Mouse (Mus musculus): Measurements from ENCODE around the gene BC004004.
"Not testable (repeated sequence)": the region's sequence is repeated elsewhere in the genome, so short reads cannot be mapped to it uniquely, and the experiment has no call there.

Gene BC004004

GRCm38 (mm10) chr17:29268682-29269348 lies at the start of gene BC004004:
Gene BC004004, plus strand, starts transcription at chr17:29268788.
- DNase-seq (ENCODE audit: low read depth, low spot score), result peak; percentile 97

- DNase-seq (ENCODE audit: low read depth, low spot score), result no peak
Measured at GRCm38 (mm10) chr17:29220631-29221030, 48.0 kb upstream of the BC004004 start.

- no peak for DNase-seq (ENCODE audit: low read depth, low spot score)
Measured at GRCm38 (mm10) chr17:29231109-29231508, 37.5 kb upstream of the BC004004 start.

- no peak for DNase-seq (ENCODE audit: low read depth, low spot score)
Measured at GRCm38 (mm10) chr17:29236111-29236510, 32.5 kb upstream of the BC004004 start.

GRCm38 (mm10) chr17:29237267-29237771 lies 31.3 kb upstream of the BC004004 start:
- DNase-seq (ENCODE audit: low read depth, low spot score), result no peak

GRCm38 (mm10) chr17:29237772-29238420 lies 30.7 kb upstream of the BC004004 start, which contains the start of gene Cpne5:
Gene Cpne5, minus strand, starts transcription at chr17:29238167.
- no peak for DNase-seq (ENCODE audit: low read depth, low spot score)

GRCm38 (mm10) chr17:29238421-29238945 lies 30.1 kb upstream of the BC004004 start:
- no peak for DNase-seq (ENCODE audit: low read depth, low spot score)

- DNase-seq (ENCODE audit: low read depth, low spot score), result no peak
Measured at GRCm38 (mm10) chr17:29244912-29245311, 23.7 kb upstream of the BC004004 start.

- DNase-seq (ENCODE audit: low read depth, low spot score), result no peak
Measured at GRCm38 (mm10) chr17:29245725-29246124, 22.9 kb upstream of the BC004004 start.

GRCm38 (mm10) chr17:29246602-29247001 lies 22.0 kb upstream of the BC004004 start:
- DNase-seq (ENCODE audit: low read depth, low spot score), result peak; percentile 83

GRCm38 (mm10) chr17:29247881-29248280 lies 20.7 kb upstream of the BC004004 start:
- no peak for DNase-seq (ENCODE audit: low read depth, low spot score)

GRCm38 (mm10) chr17:29249512-29249911 lies 19.1 kb upstream of the BC004004 start:
- DNase-seq (ENCODE audit: low read depth, low spot score), result no peak

- not testable (repeated sequence) for DNase-seq (ENCODE audit: low read depth, low spot score)
Measured at GRCm38 (mm10) chr17:29251006-29251405, 17.6 kb upstream of the BC004004 start.

GRCm38 (mm10) chr17:29251608-29252390 lies 16.8 kb upstream of the BC004004 start:
- DNase-seq (ENCODE audit: low read depth, low spot score), result peak; percentile 47

- no peak for DNase-seq (ENCODE audit: low read depth, low spot score)
Measured at GRCm38 (mm10) chr17:29253236-29253635, 15.4 kb upstream of the BC004004 start.

- no peak for DNase-seq (ENCODE audit: low read depth, low spot score)
Measured at GRCm38 (mm10) chr17:29253684-29254083, 14.9 kb upstream of the BC004004 start.

- DNase-seq (ENCODE audit: low read depth, low spot score), result not testable (repeated sequence)
Measured at GRCm38 (mm10) chr17:29254784-29255183, 13.8 kb upstream of the BC004004 start.

- DNase-seq (ENCODE audit: low read depth, low spot score), result no peak
Measured at GRCm38 (mm10) chr17:29256507-29256906, 12.1 kb upstream of the BC004004 start.

- no peak for DNase-seq (ENCODE audit: low read depth, low spot score)
Measured at GRCm38 (mm10) chr17:29257001-29257511, 11.5 kb upstream of the BC004004 start.

- DNase-seq (ENCODE audit: low read depth, low spot score), result no peak
Measured at GRCm38 (mm10) chr17:29258025-29258558, 10.5 kb upstream of the BC004004 start.

- no peak for DNase-seq (ENCODE audit: low read depth, low spot score)
Measured at GRCm38 (mm10) chr17:29258921-29259320, 9.7 kb upstream of the BC004004 start.

Data from skeletal muscle tissue, adult 2 months (tissue).